Mouse (Mus musculus) kidney, postnatal 0 days (tissue): ENCODE measurements around the gene BC034090. TPM values are rescaled to one million over a fixed set of nuclear protein-coding genes. Genes with fewer than 3 reads are reported as not detected.

Experiments
- ATAC-seq: fragments of 200-750 bp; cut with Nextera tagmentation; replicated peaks from 2 replicates; pipeline ENCODE4 v1.8.0; 2017; ENCODE audit warnings: low read depth, moderate number of reproducible peaks, moderate TSS enrichment, moderate library complexity; ENCODE audit not compliant: low FRiP score
- DNase-seq: peaks from one replicate; pipeline ENCODE4 v3.0.0-alpha.2; 2016; ENCODE audit warnings: low spot score
- H3K27ac ChIP-seq: fragments of 300-500 bp; sonication (generic); 2 replicates; pipeline ENCODE4 v1.5.1; 2014; ENCODE audit warnings: mild to moderate bottlenecking
- H3K27me3 ChIP-seq: fragments of 300-500 bp; sonication (generic); 2 replicates; pipeline ENCODE4 v1.6.1; 2014; ENCODE audit warnings: low read length, mixed read lengths; ENCODE audit not compliant: insufficient read depth
- H3K36me3 ChIP-seq: fragments of 300-500 bp; sonication (generic); 2 replicates; pipeline ENCODE4 v1.6.1; 2014; ENCODE audit warnings: low read length, mixed read lengths; ENCODE audit not compliant: insufficient read depth
- H3K4me1 ChIP-seq: fragments of 300-500 bp; sonication (generic); replicated peaks from 2 replicates; pipeline ENCODE4 v1.6.1; 2014; ENCODE audit warnings: antibody characterized with exemption, low read length, mixed read lengths; ENCODE audit not compliant: insufficient read depth
- H3K4me2 ChIP-seq: fragments of 300-500 bp; sonication (generic); 2 replicates; pipeline ENCODE4 v1.6.1; 2014; ENCODE audit warnings: mild to moderate bottlenecking, low read length, moderate library complexity, mixed read lengths
- H3K4me3 ChIP-seq: fragments of 300-500 bp; sonication (generic); replicated peaks from 2 replicates; pipeline ENCODE4 v1.5.1; 2014; ENCODE audit warnings: low read depth, low read length
- H3K9ac ChIP-seq: fragments of 300-500 bp; sonication (generic); 2 replicates; pipeline ENCODE4 v1.6.1; 2014; ENCODE audit warnings: low read depth, low read length
- H3K9me3 ChIP-seq: fragments of 300-500 bp; sonication (generic); replicated peaks from 2 replicates; pipeline ENCODE4 v1.6.1; 2016; ENCODE audit warnings: low read length, inconsistent platforms, mixed read lengths
- CTCF ChIP-seq: IDR thresholded peaks from 2 replicates; pipeline ENCODE4 v1.5.1; 2016; ENCODE audit warnings: antibody characterized with exemption, low read depth, mild to moderate bottlenecking, moderate library complexity
- WGBS: fragments of 180-500 bp; shearing (Covaris S2); extraction: QIAGEN DNeasy Blood & Tissue Kit; methylation state at CpG from one replicate; pipeline ENCODE4 v1.1.7; 2014; 5-methylcytosine and 5-hydroxymethylcytosine counted together
- polyA plus RNA-seq: library from polyadenylated mRNA; unstranded; fragments of >200 nt; fragmentation: Nextera tagmentation; extraction: Ambion mirVana; gene quantifications from 2 replicates; pipeline ENCODE4 v1.2.1, GENCODE M21; 2015

Gene BC034090
- polyA plus RNA-seq, 1 experiment from 2014 or later: 9.9 TPM

GRCm38 (mm10) chr1:155253126-155253525 is 8.9 kb upstream of the BC034090 start:
- Histone ChIP-seq H3K27me3 (no peaks in the 10 kb centered on the region), H3K4me2 (no peak overlapping the region), H3K4me3 (no peak overlapping the region), H3K9ac (no peak overlapping the region), H3K27ac (no peak overlapping the region), H3K9me3 (no peaks in the 10 kb centered on the region), H3K36me3 (no peaks in the 10 kb centered on the region), H3K4me1 (no peaks in the 10 kb centered on the region)
- 57% methylated on average over 12 of the region's 12 CpGs for WGBS
- TF ChIP-seq CTCF: no peak
- ATAC-seq (no peak), DNase-seq (no peak)

DNA sequence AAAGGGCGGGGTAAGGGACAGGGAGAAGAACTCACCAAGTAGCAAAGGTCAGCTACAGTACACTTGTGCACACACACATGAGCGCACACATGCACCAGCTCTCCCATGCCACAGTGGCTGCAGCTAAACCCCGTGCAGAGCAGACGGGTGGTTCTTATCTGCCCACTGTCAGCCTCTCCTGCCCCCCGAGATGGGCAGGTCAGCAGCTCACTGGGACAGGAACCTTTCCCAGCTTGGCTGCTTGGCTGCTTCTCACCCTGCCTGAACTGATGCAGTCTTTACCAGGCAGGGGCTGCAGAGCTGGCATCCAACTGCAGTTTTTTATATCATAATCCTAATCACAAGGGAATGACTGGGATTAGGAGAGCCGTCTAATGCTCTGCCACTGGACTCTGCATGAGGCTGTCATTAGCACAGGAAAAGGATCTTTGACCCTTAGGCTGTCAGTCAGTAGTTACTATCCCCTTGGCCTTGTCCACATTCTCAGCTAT is 8.4 kb upstream of the BC034090 start:
- H3K27ac ChIP-seq: no peak overlapping the region
- H3K9me3 ChIP-seq: no peaks in the 10 kb centered on the region
- no peak overlapping the region for H3K4me3 ChIP-seq
- no peak overlapping the region for H3K4me2 ChIP-seq
- H3K4me1 ChIP-seq: no peaks in the 10 kb centered on the region
- peak; percentile 82 for ATAC-seq
- no peaks in the 10 kb centered on the region for H3K27me3 ChIP-seq
- no peak for TF ChIP-seq CTCF
- H3K36me3 ChIP-seq: no peaks in the 10 kb centered on the region
- no peak overlapping the region for H3K9ac ChIP-seq
- 30% methylated on average over 6 of the region's 6 CpGs for WGBS
- DNase-seq: no peak

GRCm38 (mm10) chr1:155251596-155251995 is 7.4 kb upstream of the BC034090 start:
- H3K27ac ChIP-seq: no peak overlapping the region
- no peak for TF ChIP-seq CTCF
- no peak overlapping the region for H3K4me3 ChIP-seq
- WGBS: 86% methylated on average over 5 of the region's 5 CpGs
- ATAC-seq (no peak), DNase-seq (no peak)
- no peaks in the 10 kb centered on the region for H3K9me3 ChIP-seq
- no peaks in the 10 kb centered on the region for H3K27me3 ChIP-seq
- H3K9ac ChIP-seq: no peak overlapping the region
- no peak overlapping the region for H3K4me2 ChIP-seq
- no peaks in the 10 kb centered on the region for H3K36me3 ChIP-seq
- H3K4me1 ChIP-seq: no peaks in the 10 kb centered on the region

- Histone ChIP-seq H3K9ac (no peak overlapping the region), H3K4me1 (no peaks in the 10 kb centered on the region), H3K36me3 (no peaks in the 10 kb centered on the region), H3K27ac (peak overlapping the region; percentile 34; the same call in 1 of the 2 replicates), H3K4me2 (no peak overlapping the region), H3K27me3 (no peaks in the 10 kb centered on the region), H3K9me3 (no peaks in the 10 kb centered on the region), H3K4me3 (no peak overlapping the region)
- TF ChIP-seq CTCF: no peak
- WGBS: 54% methylated on average over 4 of the region's 4 CpGs
- no peak for DNase-seq
- 0 out of 2 replicates have a peak, but pooled peaks have one; percentile 16 for ATAC-seq
Measured at GRCm38 (mm10) chr1:155250531-155251135, 6.4 kb upstream of the BC034090 start.

DNA sequence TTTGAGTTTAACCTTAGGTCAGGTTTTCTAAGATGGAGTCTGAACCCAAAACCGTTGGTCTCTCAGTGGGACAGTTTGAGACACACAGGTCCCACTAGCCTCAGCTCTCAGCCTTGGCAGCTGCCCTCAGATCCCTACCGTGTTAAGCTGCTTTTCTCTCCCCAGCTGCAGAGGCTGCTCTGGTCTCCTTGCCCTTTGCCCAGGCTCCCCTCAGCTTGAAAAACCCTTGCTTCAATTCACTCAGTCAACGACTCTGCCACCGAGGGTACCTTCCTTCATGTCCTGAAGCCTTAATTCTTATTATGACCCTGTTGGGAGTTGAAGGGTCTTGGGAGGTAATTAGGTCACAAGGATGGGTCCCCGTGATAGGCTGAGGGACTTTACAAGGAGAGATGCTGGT is 5.7 kb upstream of the BC034090 start:
- no peak for ATAC-seq
- Histone ChIP-seq H3K9me3 (no peaks in the 10 kb centered on the region), H3K4me1 (0 out of 2 replicates have a peak, but pooled peaks cover 1% of the 10 kb centered on the region), H3K9ac (no peak overlapping the region), H3K36me3 (no peaks in the 10 kb centered on the region), H3K27ac (no peak overlapping the region), H3K4me2 (no peak overlapping the region), H3K27me3 (no peaks in the 10 kb centered on the region), H3K4me3 (no peak overlapping the region)
- WGBS: 43% methylated on average over 5 of the region's 5 CpGs
- TF ChIP-seq CTCF: no peak
- no peak for DNase-seq

- no peak for ATAC-seq
- TF ChIP-seq CTCF: no peak
Measured at GRCm38 (mm10) chr1:155248041-155248440, 3.8 kb upstream of the BC034090 start.

More at GRCm38 (mm10) chr1:155248041-155248440, 3.8 kb upstream of the BC034090 start:
- Histone ChIP-seq H3K27ac (peak overlapping the region; percentile 80), H3K9ac (no peak overlapping the region), H3K36me3 (no peaks in the 10 kb centered on the region), H3K4me1 (0 out of 2 replicates have a peak, but pooled peaks cover 4% of the 10 kb centered on the region), H3K27me3 (no peaks in the 10 kb centered on the region), H3K9me3 (no peaks in the 10 kb centered on the region), H3K4me2 (no peak overlapping the region), H3K4me3 (no peak overlapping the region)
- 44% methylated on average over 5 of the region's 5 CpGs for WGBS
- DNase-seq: no peak
